Mouse (Mus musculus) embryonic facial prominence, embryonic 11.5 days (tissue): Measurements from ENCODE around the gene P2rx1. TPM values are rescaled to one million over a fixed set of nuclear protein-coding genes. Genes with fewer than 3 reads are reported as not detected.

ENCODE experiments used
- microRNA-seq: library from miRNA; unstranded; fragments of <30 nt; microRNA quantifications from one replicate; pipeline ENCODE4, GENCODE M21; 2016; ENCODE audit warnings: borderline number of aligned reads
- polyA plus RNA-seq: library from polyadenylated mRNA; unstranded; fragments of >200 nt; fragmentation: Nextera tagmentation; extraction: Ambion mirVana; gene quantifications from 2 replicates; pipeline ENCODE4 v1.2.1, GENCODE M21; 2014

Gene P2rx1
- polyA plus RNA-seq, 1 experiment from 2014 or later: 1.2 TPM

Small RNA genes lying within 50 kb of the gene (microRNA-seq; reads per million reads assigned to microRNA genes)
- not detected for gene Gm44467

Other genes starting within 250 kb of the P2rx1 start
- 3.0 and 3.4 TPM in 2 replicates for gene Cyb5d2, start 203.0 kb upstream of the P2rx1 start, polyA plus RNA-seq
- 5.9 and 6.1 TPM in 2 replicates for gene Zzef1, start 202.9 kb upstream of the P2rx1 start, polyA plus RNA-seq
- gene Atp2a3, start 37.9 kb upstream of the P2rx1 start, polyA plus RNA-seq: 0.74 and 1.4 TPM in 2 replicates
- 3.4 and 4.2 TPM in 2 replicates for gene Camkk1, start 19.9 kb downstream of the P2rx1 start, polyA plus RNA-seq
- 11.3 and 11.9 TPM in 2 replicates for gene Ncbp3, start 48.7 kb downstream of the P2rx1 start, polyA plus RNA-seq
- gene Itgae, start 91.5 kb downstream of the P2rx1 start, polyA plus RNA-seq: 0.06 and 0.17 TPM in 2 replicates
- gene Haspin, start 139.2 kb downstream of the P2rx1 start, polyA plus RNA-seq: 20.1 and 21.6 TPM in 2 replicates
- gene P2rx5, start 161.3 kb downstream of the P2rx1 start, polyA plus RNA-seq: 0.14 TPM in 1 of 2 replicates, not detected in the other
- 112 and 115 TPM in 2 replicates for gene Emc6, start 177.9 kb downstream of the P2rx1 start, polyA plus RNA-seq
- 218 and 228 TPM in 2 replicates for gene Tax1bp3, start 178.0 kb downstream of the P2rx1 start, polyA plus RNA-seq
- 22.4 and 22.8 TPM in 2 replicates for gene Ctns, start 199.9 kb downstream of the P2rx1 start, polyA plus RNA-seq
- gene Shpk, start 200.4 kb downstream of the P2rx1 start, polyA plus RNA-seq: 0.93 and 1.0 TPM in 2 replicates
- 0.15 and 0.29 TPM in 2 replicates for gene Trpv1, start 235.2 kb downstream of the P2rx1 start, polyA plus RNA-seq